Mouse (Mus musculus): ENCODE measurements around the gene Rnft2.

DNA sequence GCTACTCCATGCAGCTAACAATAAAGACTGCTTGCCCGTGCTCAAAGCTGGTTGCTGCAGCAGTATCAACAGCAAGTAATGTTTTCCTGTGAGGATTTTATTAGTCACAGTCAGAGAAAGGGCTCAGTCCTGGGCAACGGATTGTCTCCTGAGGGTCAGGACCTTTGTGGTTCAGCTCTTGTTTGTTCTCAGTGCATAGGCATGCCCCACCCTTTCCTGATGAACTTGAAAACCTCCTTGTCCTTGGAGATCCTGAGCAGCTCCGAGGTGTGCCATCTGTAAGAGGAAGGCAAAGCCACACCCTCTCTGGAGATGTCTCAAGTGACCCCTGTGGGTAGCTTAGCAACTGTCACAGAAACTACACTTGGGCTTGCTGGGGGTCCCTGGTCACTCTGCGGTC, 84.2 kb downstream of the Rnft2 start:
- no peak for TF ChIP-seq POLR2A (IDR thresholded peaks at IDR 0.05; ENCODE audit: borderline replicate concordance, low read depth, low read length)
- TF ChIP-seq CTCF (IDR thresholded peaks at IDR 0.05; ENCODE audit: low read depth, low read length), result no peak
